Mouse (Mus musculus): Measurements from ENCODE around the gene Anp32b. TPM values are rescaled to one million over a fixed set of nuclear protein-coding genes. Genes with fewer than 3 reads are reported as not detected.

Gene Anp32b
- polyA plus RNA-seq (2015; fragmentation: Nextera tagmentation; extraction: Ambion mirVana), result 88.7 and 97.1 TPM in 2 replicates

DNA sequence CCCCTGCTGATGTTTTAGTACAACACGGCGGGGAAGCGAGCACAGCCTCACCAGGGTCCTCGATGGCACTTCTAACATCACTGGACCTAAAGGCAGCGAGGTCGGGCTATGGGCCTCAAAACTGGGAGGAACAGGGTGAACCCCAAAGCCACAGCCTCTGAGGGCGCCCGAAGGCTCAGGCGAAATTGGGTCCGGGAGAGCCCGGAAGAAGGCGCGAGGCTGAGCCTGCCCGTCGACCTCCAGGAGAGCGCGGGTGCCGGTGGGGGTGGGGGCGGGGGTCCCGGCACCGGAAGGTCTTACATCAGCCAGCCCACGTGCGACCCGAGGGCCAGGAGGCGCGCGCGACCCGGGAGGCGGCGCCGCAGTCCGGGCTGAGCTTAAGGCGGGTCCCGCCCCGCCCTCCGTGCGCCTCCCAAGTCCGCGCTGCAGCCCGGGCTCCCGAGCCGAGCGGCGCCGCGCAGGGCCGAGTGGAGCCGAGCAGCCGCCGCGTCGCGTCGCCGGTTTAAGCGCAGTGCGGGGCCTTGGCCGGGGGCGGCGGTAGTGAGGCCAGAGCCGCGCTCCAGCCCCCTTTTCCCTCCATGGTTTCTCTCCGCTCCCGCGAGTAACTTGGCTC lies at the start of gene Anp32b:
TSS of gene Anp32b (plus strand) at position 384 of the 613 bp plus-strand sequence.
- H3K27ac ChIP-seq (replicated peaks), result peak within 1 kb of the TSS; percentile 99
- H3K27me3 ChIP-seq (ENCODE audit: control insufficient read depth, insufficient read depth, low read length), result no peaks in the 10 kb centered on the region
- no peaks in the 10 kb centered on the region for H3K9me3 ChIP-seq (ENCODE audit: control insufficient read depth, low read length)
- DNase-seq (ENCODE audit: low spot score) (peak; percentile 94), ATAC-seq (ENCODE audit: low FRiP score, low TSS enrichment) (peak; percentile 95)
- H3K36me3 ChIP-seq (ENCODE audit: control insufficient read depth, insufficient read depth, low read length), result no peaks in the 10 kb centered on the region
- peak within 1 kb of the TSS; percentile 91 for H3K4me3 ChIP-seq (ENCODE audit: low read depth, low read length)
- TF ChIP-seq EP300 (optimal IDR thresholded peaks at IDR 0.05), result no peak
- TF ChIP-seq CTCF (IDR thresholded peaks at IDR 0.05; ENCODE audit: low read depth), result peak; percentile 71
- peak within 1 kb of the TSS; percentile 77 for H3K4me2 ChIP-seq (replicated peaks; ENCODE audit: low read depth)
- peak within 1 kb of the TSS; percentile 96 for H3K9ac ChIP-seq (ENCODE audit: low read length)
- under 1% methylated on average over 47 of the region's 66 CpGs for WGBS
- peaks cover 5% of the 10 kb centered on the region for H3K4me1 ChIP-seq (replicated peaks; ENCODE audit: control insufficient read depth, insufficient read depth)

DNA sequence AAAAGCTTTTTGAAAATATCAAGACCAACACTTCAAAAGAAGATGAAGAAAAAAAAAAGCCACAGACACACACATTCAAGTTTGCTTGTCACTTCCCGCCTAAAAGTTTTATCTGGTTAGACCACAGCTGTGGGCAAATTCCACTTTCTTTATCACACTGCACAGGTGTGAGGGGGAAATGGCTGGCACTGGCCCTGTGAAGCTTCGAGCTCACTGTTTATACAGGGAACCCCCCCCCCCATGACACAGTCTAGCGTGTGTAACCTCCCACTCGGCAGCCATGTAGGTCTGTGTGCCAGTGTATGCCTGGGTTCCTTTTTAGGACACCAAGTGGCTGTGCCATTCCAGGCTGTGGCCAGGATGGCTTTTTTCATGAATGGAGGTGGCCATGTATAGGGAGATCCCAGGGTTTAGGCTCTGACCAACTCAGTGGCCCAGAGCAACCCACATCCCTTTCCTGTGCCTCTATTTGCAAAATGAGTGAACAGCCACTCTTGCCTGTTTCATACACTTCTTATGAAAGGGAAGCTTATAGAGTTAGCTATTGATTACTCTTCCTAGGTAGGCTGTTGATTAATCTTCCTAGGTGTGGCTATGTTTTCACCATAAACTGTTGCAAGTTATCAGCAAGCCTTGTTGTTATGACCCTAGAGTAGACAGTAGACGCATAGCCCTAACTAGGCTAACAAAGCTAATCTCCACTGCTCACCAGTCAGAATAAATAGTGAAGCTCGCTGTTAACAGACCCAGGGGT lies 46.5 kb upstream of the Anp32b start:
- ATAC-seq (ENCODE audit: low FRiP score, low TSS enrichment) (no peak), DNase-seq (ENCODE audit: low spot score) (peak; percentile 23)
- TF ChIP-seq EP300 (optimal IDR thresholded peaks at IDR 0.05) (no peak), CTCF (IDR thresholded peaks at IDR 0.05; ENCODE audit: low read depth) (no peak)
- no peaks in the 10 kb centered on the region for H3K4me1 ChIP-seq (replicated peaks; ENCODE audit: control insufficient read depth, insufficient read depth)
- no peak overlapping the region for H3K4me2 ChIP-seq (replicated peaks; ENCODE audit: low read depth)
- H3K27ac ChIP-seq (replicated peaks), result no peak overlapping the region
- H3K4me3 ChIP-seq (ENCODE audit: low read depth, low read length), result no peak overlapping the region
- WGBS, result 54% methylated on average over 6 of the region's 6 CpGs
- no peaks in the 10 kb centered on the region for H3K9me3 ChIP-seq (ENCODE audit: control insufficient read depth, low read length)
- no peak overlapping the region for H3K9ac ChIP-seq (ENCODE audit: low read length)
- H3K27me3 ChIP-seq (ENCODE audit: control insufficient read depth, insufficient read depth, low read length), result no peaks in the 10 kb centered on the region
- H3K36me3 ChIP-seq (ENCODE audit: control insufficient read depth, insufficient read depth, low read length), result no peaks in the 10 kb centered on the region

DNA sequence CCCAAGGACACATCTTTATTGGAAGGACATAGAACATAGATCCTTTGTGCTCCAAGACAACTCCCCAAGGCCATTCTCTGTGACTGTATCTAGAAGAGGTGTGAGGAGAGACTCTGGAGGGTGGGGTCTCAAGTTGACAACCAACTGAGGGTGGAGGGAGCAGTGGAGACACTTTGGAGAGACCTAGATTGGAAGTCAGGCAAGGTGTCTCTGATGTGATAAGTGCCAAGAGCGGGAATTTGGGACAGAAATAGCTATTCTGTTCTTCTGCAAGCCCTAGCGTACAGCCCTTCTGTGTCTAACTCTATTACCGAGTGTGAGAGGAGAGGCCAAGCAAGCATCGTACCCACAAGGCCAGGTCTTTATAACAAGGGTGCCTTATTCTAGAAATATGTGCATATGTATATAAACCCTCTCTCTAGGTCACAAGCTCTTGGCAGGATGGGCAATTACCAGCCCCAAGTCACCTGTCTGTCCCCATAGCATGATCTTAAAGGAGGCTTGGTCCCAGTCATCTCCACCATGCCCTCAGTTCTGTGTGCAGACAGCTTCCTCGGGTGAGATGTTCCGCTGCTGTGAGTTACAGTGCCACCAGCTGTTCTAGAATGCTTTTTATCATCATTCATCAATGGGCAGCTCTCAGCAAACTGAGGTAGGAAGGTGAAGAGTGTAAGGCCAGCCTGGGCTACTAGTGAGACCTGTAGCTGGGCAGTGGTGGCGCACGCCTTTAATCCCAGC lies 43.6 kb upstream of the Anp32b start:
- Histone ChIP-seq H3K9me3 (ENCODE audit: control insufficient read depth, low read length) (no peaks in the 10 kb centered on the region), H3K27ac (replicated peaks) (no peak overlapping the region), H3K27me3 (ENCODE audit: control insufficient read depth, insufficient read depth, low read length) (no peaks in the 10 kb centered on the region), H3K36me3 (ENCODE audit: control insufficient read depth, insufficient read depth, low read length) (no peaks in the 10 kb centered on the region), H3K4me3 (ENCODE audit: low read depth, low read length) (no peak overlapping the region), H3K4me1 (replicated peaks; ENCODE audit: control insufficient read depth, insufficient read depth) (no peaks in the 10 kb centered on the region), H3K4me2 (replicated peaks; ENCODE audit: low read depth) (no peak overlapping the region), H3K9ac (ENCODE audit: low read length) (no peak overlapping the region)
- no peak for DNase-seq (ENCODE audit: low spot score)
- WGBS, result 86% methylated on average over 8 of the region's 8 CpGs
- no peak for ATAC-seq (ENCODE audit: low FRiP score, low TSS enrichment)
- TF ChIP-seq CTCF (IDR thresholded peaks at IDR 0.05; ENCODE audit: low read depth) (no peak), EP300 (optimal IDR thresholded peaks at IDR 0.05) (no peak)

DNA sequence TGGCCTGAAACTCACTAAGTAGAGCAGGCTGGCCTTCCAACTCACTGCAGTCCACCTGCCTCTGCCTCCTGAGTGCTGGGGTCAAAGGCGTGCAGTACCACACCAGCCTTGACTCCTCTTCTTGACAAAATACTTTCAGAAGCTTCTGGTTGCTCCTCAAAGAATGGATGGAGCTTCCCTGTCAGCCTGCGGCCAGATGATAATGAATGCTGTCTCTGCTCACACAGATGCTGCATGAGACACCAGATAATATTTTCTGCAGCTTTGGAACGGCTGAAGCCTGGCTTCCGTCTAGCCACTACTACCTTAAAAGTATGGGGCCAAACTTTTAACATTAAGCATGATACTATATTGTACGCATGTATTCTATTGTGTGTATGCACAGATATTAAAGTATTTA lies 40.0 kb upstream of the Anp32b start:
- Histone ChIP-seq H3K36me3 (ENCODE audit: control insufficient read depth, insufficient read depth, low read length) (no peaks in the 10 kb centered on the region), H3K27me3 (ENCODE audit: control insufficient read depth, insufficient read depth, low read length) (no peaks in the 10 kb centered on the region), H3K27ac (replicated peaks) (no peak overlapping the region), H3K4me2 (replicated peaks; ENCODE audit: low read depth) (no peak overlapping the region), H3K4me3 (ENCODE audit: low read depth, low read length) (no peak overlapping the region), H3K9me3 (ENCODE audit: control insufficient read depth, low read length) (no peaks in the 10 kb centered on the region), H3K4me1 (replicated peaks; ENCODE audit: control insufficient read depth, insufficient read depth) (no peaks in the 10 kb centered on the region), H3K9ac (ENCODE audit: low read length) (no peak overlapping the region)
- ATAC-seq (ENCODE audit: low FRiP score, low TSS enrichment) (no peak), DNase-seq (ENCODE audit: low spot score) (no peak)
- TF ChIP-seq EP300 (optimal IDR thresholded peaks at IDR 0.05) (no peak), CTCF (IDR thresholded peaks at IDR 0.05; ENCODE audit: low read depth) (no peak)
- 88% methylated on average over 5 of the region's 5 CpGs for WGBS

- Histone ChIP-seq H3K27ac (replicated peaks) (no peak overlapping the region), H3K4me3 (ENCODE audit: low read depth, low read length) (no peak overlapping the region), H3K9me3 (ENCODE audit: control insufficient read depth, low read length) (no peaks in the 10 kb centered on the region), H3K36me3 (ENCODE audit: control insufficient read depth, insufficient read depth, low read length) (no peaks in the 10 kb centered on the region), H3K27me3 (ENCODE audit: control insufficient read depth, insufficient read depth, low read length) (no peaks in the 10 kb centered on the region), H3K9ac (ENCODE audit: low read length) (no peak overlapping the region), H3K4me2 (replicated peaks; ENCODE audit: low read depth) (no peak overlapping the region), H3K4me1 (replicated peaks; ENCODE audit: control insufficient read depth, insufficient read depth) (no peaks in the 10 kb centered on the region)
- 82% methylated on average over 6 of the region's 6 CpGs for WGBS
- no peak for ATAC-seq (ENCODE audit: low FRiP score, low TSS enrichment)
- no peak for DNase-seq (ENCODE audit: low spot score)
- TF ChIP-seq CTCF (IDR thresholded peaks at IDR 0.05; ENCODE audit: low read depth) (no peak), EP300 (optimal IDR thresholded peaks at IDR 0.05) (no peak)
Observed at GRCm38 (mm10) chr4:46411489-46411888, 39.2 kb upstream of the Anp32b start.

Measured in stomach, postnatal 0 days (tissue).